11 mouse cellular contexts compared by ENCODE assay signal in genomic region chr2:59469590-59470245, GRCm38 (mm10). TPM values are rescaled to one million over a fixed set of nuclear protein-coding genes. Genes with fewer than 3 reads are reported as not detected.
DNase-seq lines count a peak whose midpoint lies in the region; ATAC-seq and TF ChIP-seq lines count a peak whose summit lies in the region.
"Had no signal": no experiment of that assay in that cellular context is flagged by ENCODE, and none has a peak within 500 bp of the region (broad histone marks: within the 10 kb centered on the region; RNA-seq: fewer than 3 reads in every experiment).

No protein-coding gene starts in this region.

- H3K36me3 ChIP-seq in kidney, adult 2 months (ENCODE audit: control insufficient read depth, insufficient read depth, low read length) = no peaks in the 10 kb centered on the region
- no peaks in the 10 kb centered on the region for H3K36me3 ChIP-seq in kidney, embryonic 15.5 days
- H3K36me3 ChIP-seq in limb, embryonic 10.5 days = no peaks in the 10 kb centered on the region
- no peaks in the 10 kb centered on the region for H3K36me3 ChIP-seq in kidney, embryonic 16.5 days (ENCODE audit: insufficient read depth, low read length)
- H3K36me3 ChIP-seq: embryonic facial prominence, embryonic 12.5 days; limb, embryonic 12.5 days had no signal

- 0 out of 2 replicates have a peak overlapping the region, but pooled peaks have one; percentile 4 for H3K27ac ChIP-seq in kidney, adult 2 months (ENCODE audit: insufficient read depth, low read depth, low read length)
- no peak overlapping the region for H3K27ac ChIP-seq in kidney, embryonic 15.5 days
- 0 out of 2 replicates have a peak overlapping the region, but pooled peaks have one; percentile 36 for H3K27ac ChIP-seq in limb, embryonic 10.5 days
- no peak overlapping the region for H3K27ac ChIP-seq in kidney, embryonic 16.5 days (ENCODE audit: low read length)

- H3K4me1 ChIP-seq in kidney, adult 2 months (ENCODE audit: control insufficient read depth, insufficient read depth, low read length) = no peaks in the 10 kb centered on the region
- H3K4me1 ChIP-seq in kidney, embryonic 15.5 days = peaks cover 3% of the 10 kb centered on the region; the same call in 1 of the 2 replicates
- peaks cover 12% of the 10 kb centered on the region for H3K4me1 ChIP-seq in limb, embryonic 10.5 days
- 0 out of 2 replicates have a peak, but pooled peaks cover 6% of the 10 kb centered on the region for H3K4me1 ChIP-seq in kidney, embryonic 16.5 days (ENCODE audit: insufficient read depth, low read length)

- DNase-seq in kidney, adult 2 months = no peak
- DNase-seq in CD4-positive helper T cell, adult 2 months (ENCODE audit: low read depth, low spot score) = peak; percentile 82
- DNase-seq in CD4-positive, CD25-positive, alpha-beta regulatory T cell, adult 2 months (ENCODE audit: low read depth, low spot score) = peak; percentile 80
- no peak for DNase-seq in limb, embryonic 10.5 days (ENCODE audit: low spot score)
- DNase-seq in urinary bladder, postnatal 10 days (ENCODE audit: low spot score) = no peak
- DNase-seq: liver, postnatal 0 days; right cerebral cortex, postnatal 4 days had no signal

- no peak for TF ChIP-seq POLR2A in kidney, adult 2 months (IDR thresholded peaks at IDR 0.05; ENCODE audit: low read depth, low read length)

- ATAC-seq in kidney, embryonic 15.5 days (replicated peaks; ENCODE audit: low FRiP score) = no peak
- ATAC-seq in kidney, embryonic 16.5 days (ENCODE audit: low FRiP score, low TSS enrichment) = no peak
- ATAC-seq: liver, postnatal 0 days had no signal

- no peak overlapping the region for H3K4me2 ChIP-seq in kidney, embryonic 15.5 days
- no peak overlapping the region for H3K4me2 ChIP-seq in kidney, embryonic 16.5 days (replicated peaks; ENCODE audit: low read depth, low read length)
- H3K4me2 ChIP-seq: embryonic facial prominence, embryonic 12.5 days; limb, embryonic 12.5 days had no signal

- no peak overlapping the region for H3K4me3 ChIP-seq in kidney, adult 2 months (ENCODE audit: insufficient read depth, low read depth, low read length)
- no peak overlapping the region for H3K4me3 ChIP-seq in kidney, embryonic 15.5 days (replicated peaks)
- no peak overlapping the region for H3K4me3 ChIP-seq in limb, embryonic 10.5 days
- H3K4me3 ChIP-seq in kidney, embryonic 16.5 days (ENCODE audit: low read length) = no peak overlapping the region
- H3K4me3 ChIP-seq: embryonic facial prominence, embryonic 12.5 days; limb, embryonic 12.5 days had no signal

- H3K27me3 ChIP-seq in kidney, adult 2 months (replicated peaks; ENCODE audit: control insufficient read depth, insufficient read depth, low read length) = no peaks in the 10 kb centered on the region
- H3K27me3 ChIP-seq in kidney, embryonic 15.5 days = no peaks in the 10 kb centered on the region
- H3K27me3 ChIP-seq in limb, embryonic 10.5 days (ENCODE audit: low read depth, poor library complexity, severe bottlenecking) = no peaks in the 10 kb centered on the region
- H3K27me3 ChIP-seq in kidney, embryonic 16.5 days (ENCODE audit: insufficient read depth, low read length) = no peaks in the 10 kb centered on the region
- H3K27me3 ChIP-seq: embryonic facial prominence, embryonic 12.5 days; limb, embryonic 12.5 days had no signal

- H3K9ac ChIP-seq in kidney, embryonic 15.5 days = no peak overlapping the region
- no peak overlapping the region for H3K9ac ChIP-seq in kidney, embryonic 16.5 days (replicated peaks; ENCODE audit: low read length)
- H3K9ac ChIP-seq: embryonic facial prominence, embryonic 12.5 days; limb, embryonic 12.5 days; liver, postnatal 0 days had no signal

- 81% methylated on average over 8 of the region's 8 CpGs for WGBS in kidney, adult 2 months
- WGBS in kidney, embryonic 15.5 days = 71% methylated on average over 8 of the region's 8 CpGs
- WGBS in limb, embryonic 10.5 days = 76% methylated on average over 8 of the region's 8 CpGs
- WGBS in kidney, embryonic 16.5 days = 68% methylated on average over 8 of the region's 8 CpGs

- no peaks in the 10 kb centered on the region for H3K9me3 ChIP-seq in kidney, embryonic 15.5 days (replicated peaks)
- H3K9me3 ChIP-seq in limb, embryonic 10.5 days (replicated peaks) = no peaks in the 10 kb centered on the region
- H3K9me3 ChIP-seq in kidney, embryonic 16.5 days (ENCODE audit: low read length) = no peaks in the 10 kb centered on the region
- H3K9me3 ChIP-seq: embryonic facial prominence, embryonic 12.5 days; limb, embryonic 12.5 days had no signal

- TF ChIP-seq CTCF in kidney, adult 2 months (conservative IDR thresholded peaks at IDR 0.05; ENCODE audit: insufficient read depth, insufficient read length, low read depth, low read length) = no peak

RNA-seq across cellular contexts. Expression of gene Dapl1, which starts 14.7 kb away (rescaled TPM):
- polyA plus RNA-seq in kidney, adult 2 months (2012; rRNA removed) = 0.20 and 1.3 TPM in 2 replicates
- 6.4 and 6.9 TPM in 2 replicates for polyA plus RNA-seq in kidney, embryonic 15.5 days (2015; fragmentation: Nextera tagmentation; extraction: Ambion mirVana)
- polyA plus RNA-seq in limb, embryonic 10.5 days (2016; fragmentation: Nextera tagmentation; extraction: Ambion mirVana) = 0.36 and 0.94 TPM in 2 replicates
- 4.6 and 5.6 TPM in 2 replicates for polyA plus RNA-seq in kidney, embryonic 16.5 days (2015; fragmentation: Nextera tagmentation; extraction: Ambion mirVana)
- polyA plus RNA-seq: liver, postnatal 0 days had no signal

Comparison
In these comparisons a context has a peak if more than half of its experiments do, and no peak if none do; other contexts are left out.
1. H3K27ac ChIP-seq: peak in kidney, adult 2 months (single experiment) and limb, embryonic 10.5 days (single experiment); none in kidney, embryonic 15.5 days (single experiment) and kidney, embryonic 16.5 days (single experiment).
2. DNase-seq: peak in CD4-positive helper T cell, adult 2 months (single experiment) and CD4-positive, CD25-positive, alpha-beta regulatory T cell, adult 2 months (single experiment); none in kidney, adult 2 months (single experiment), limb, embryonic 10.5 days (single experiment) and urinary bladder, postnatal 10 days (single experiment).